Mouse (Mus musculus): ENCODE data around the gene Steap1. TPM values are rescaled to one million over a fixed set of nuclear protein-coding genes. Genes with fewer than 3 reads are reported as not detected.

Steap1 gene
- polyA plus RNA-seq, 1 experiment: 0.43 TPM

GRCm38 (mm10) chr5:5732208-5732607 lies 16.9 kb downstream of the Steap1 start:
- TF ChIP-seq POLR2A (IDR thresholded peaks at IDR 0.05; ENCODE audit: low read depth, low read length): no peak
- TF ChIP-seq CTCF (IDR thresholded peaks at IDR 0.05; ENCODE audit: extremely low read depth, insufficient read length, insufficient replicate concordance, low read depth, low read length): no peak
- Histone ChIP-seq H3K27me3 (ENCODE audit: control insufficient read depth, insufficient read depth, low read length) (no peaks in the 10 kb centered on the region), H3K36me3 (ENCODE audit: control insufficient read depth, insufficient read depth, low read length) (no peaks in the 10 kb centered on the region), H3K4me3 (ENCODE audit: low read depth, low read length) (no peak overlapping the region), H3K4me1 (ENCODE audit: control insufficient read depth, insufficient read depth, insufficient read length, low read length) (peaks cover 3% of the 10 kb centered on the region; the same call in 1 of the 2 replicates), H3K27ac (ENCODE audit: insufficient read depth, low read depth, low read length) (no peak overlapping the region)
- 50% methylated on average over 3 of the region's 3 CpGs for WGBS

GRCm38 (mm10) chr5:5729904-5730303 lies 19.2 kb downstream of the Steap1 start:
- no peak overlapping the region for H3K27ac ChIP-seq (ENCODE audit: insufficient read depth, low read depth, low read length)
- H3K4me3 ChIP-seq (ENCODE audit: low read depth, low read length): no peak overlapping the region
- no peaks in the 10 kb centered on the region for H3K27me3 ChIP-seq (ENCODE audit: control insufficient read depth, insufficient read depth, low read length)
- peaks cover 3% of the 10 kb centered on the region; the same call in 1 of the 2 replicates for H3K4me1 ChIP-seq (ENCODE audit: control insufficient read depth, insufficient read depth, insufficient read length, low read length)
- WGBS: 85% methylated on average over 4 of the region's 4 CpGs
- no peaks in the 10 kb centered on the region for H3K36me3 ChIP-seq (ENCODE audit: control insufficient read depth, insufficient read depth, low read length)
- no peak for TF ChIP-seq POLR2A (IDR thresholded peaks at IDR 0.05; ENCODE audit: low read depth, low read length)
- TF ChIP-seq CTCF (IDR thresholded peaks at IDR 0.05; ENCODE audit: extremely low read depth, insufficient read length, insufficient replicate concordance, low read depth, low read length): no peak

- TF ChIP-seq CTCF (IDR thresholded peaks at IDR 0.05; ENCODE audit: extremely low read depth, insufficient read length, insufficient replicate concordance, low read depth, low read length): no peak
- TF ChIP-seq POLR2A (IDR thresholded peaks at IDR 0.05; ENCODE audit: low read depth, low read length): no peak
- Histone ChIP-seq H3K4me3 (ENCODE audit: low read depth, low read length) (no peak overlapping the region), H3K27me3 (ENCODE audit: control insufficient read depth, insufficient read depth, low read length) (no peaks in the 10 kb centered on the region), H3K27ac (ENCODE audit: insufficient read depth, low read depth, low read length) (no peak overlapping the region), H3K36me3 (ENCODE audit: control insufficient read depth, insufficient read depth, low read length) (no peaks in the 10 kb centered on the region), H3K4me1 (ENCODE audit: control insufficient read depth, insufficient read depth, insufficient read length, low read length) (peaks cover 5% of the 10 kb centered on the region; the same call in 1 of the 2 replicates)
- WGBS: 35% methylated on average over 7 of the region's 7 CpGs
These were observed 26.9 kb downstream of the Steap1 start for GRCm38 (mm10) chr5:5722217-5722616.

GRCm38 (mm10) chr5:5711032-5711431 lies 38.1 kb downstream of the Steap1 start:
- Histone ChIP-seq H3K4me3 (ENCODE audit: low read depth, low read length) (no peak overlapping the region), H3K27ac (ENCODE audit: insufficient read depth, low read depth, low read length) (no peak overlapping the region), H3K27me3 (ENCODE audit: control insufficient read depth, insufficient read depth, low read length) (no peaks in the 10 kb centered on the region), H3K4me1 (ENCODE audit: control insufficient read depth, insufficient read depth, insufficient read length, low read length) (no peaks in the 10 kb centered on the region; the same call in 1 of the 2 replicates), H3K36me3 (ENCODE audit: control insufficient read depth, insufficient read depth, low read length) (no peaks in the 10 kb centered on the region)
- WGBS: 74% methylated on average over 4 of the region's 4 CpGs
- TF ChIP-seq CTCF (IDR thresholded peaks at IDR 0.05; ENCODE audit: extremely low read depth, insufficient read length, insufficient replicate concordance, low read depth, low read length) (no peak), POLR2A (IDR thresholded peaks at IDR 0.05; ENCODE audit: low read depth, low read length) (no peak)

- WGBS: 19% methylated on average over 13 of the region's 13 CpGs
- TF ChIP-seq POLR2A (IDR thresholded peaks at IDR 0.05; ENCODE audit: low read depth, low read length): no peak
- TF ChIP-seq CTCF (IDR thresholded peaks at IDR 0.05; ENCODE audit: extremely low read depth, insufficient read length, insufficient replicate concordance, low read depth, low read length): no peak
- H3K27ac ChIP-seq (ENCODE audit: insufficient read depth, low read depth, low read length): no peak overlapping the region
- H3K4me1 ChIP-seq (ENCODE audit: control insufficient read depth, insufficient read depth, insufficient read length, low read length): no peaks in the 10 kb centered on the region; the same call in 1 of the 2 replicates
- H3K36me3 ChIP-seq (ENCODE audit: control insufficient read depth, insufficient read depth, low read length): no peaks in the 10 kb centered on the region
- no peaks in the 10 kb centered on the region for H3K27me3 ChIP-seq (ENCODE audit: control insufficient read depth, insufficient read depth, low read length)
- H3K4me3 ChIP-seq (ENCODE audit: low read depth, low read length): no peak overlapping the region
These were observed 41.5 kb downstream of the Steap1 start for GRCm38 (mm10) chr5:5707341-5708278.

- 36% methylated on average over 2 of the region's 2 CpGs for WGBS
- H3K27ac ChIP-seq (ENCODE audit: insufficient read depth, low read depth, low read length): no peak overlapping the region
- no peaks in the 10 kb centered on the region for H3K27me3 ChIP-seq (ENCODE audit: control insufficient read depth, insufficient read depth, low read length)
- TF ChIP-seq CTCF (IDR thresholded peaks at IDR 0.05; ENCODE audit: extremely low read depth, insufficient read length, insufficient replicate concordance, low read depth, low read length) (no peak), POLR2A (IDR thresholded peaks at IDR 0.05; ENCODE audit: low read depth, low read length) (no peak)
- no peaks in the 10 kb centered on the region; the same call in 1 of the 2 replicates for H3K4me1 ChIP-seq (ENCODE audit: control insufficient read depth, insufficient read depth, insufficient read length, low read length)
- H3K4me3 ChIP-seq (ENCODE audit: low read depth, low read length): no peak overlapping the region
- no peaks in the 10 kb centered on the region for H3K36me3 ChIP-seq (ENCODE audit: control insufficient read depth, insufficient read depth, low read length)
These were observed 44.1 kb downstream of the Steap1 start for GRCm38 (mm10) chr5:5705019-5705418.

- no peak for TF ChIP-seq CTCF (IDR thresholded peaks at IDR 0.05; ENCODE audit: extremely low read depth, insufficient read length, insufficient replicate concordance, low read depth, low read length)
- TF ChIP-seq POLR2A (IDR thresholded peaks at IDR 0.05; ENCODE audit: low read depth, low read length): no peak
- no peak overlapping the region for H3K4me3 ChIP-seq (ENCODE audit: low read depth, low read length)
- no peaks in the 10 kb centered on the region for H3K27me3 ChIP-seq (ENCODE audit: control insufficient read depth, insufficient read depth, low read length)
- H3K36me3 ChIP-seq (ENCODE audit: control insufficient read depth, insufficient read depth, low read length): no peaks in the 10 kb centered on the region
- H3K27ac ChIP-seq (ENCODE audit: insufficient read depth, low read depth, low read length): no peak overlapping the region
- no peaks in the 10 kb centered on the region for H3K4me1 ChIP-seq (ENCODE audit: control insufficient read depth, insufficient read depth, insufficient read length, low read length)
- 83% methylated on average over 2 of the region's 2 CpGs for WGBS
These were observed 48.7 kb downstream of the Steap1 start for GRCm38 (mm10) chr5:5700386-5700785.
